Mouse (Mus musculus): ENCODE results near the gene Eml4. TPM values are rescaled to one million over a fixed set of nuclear protein-coding genes. Genes with fewer than 3 reads are reported as not detected.

The Eml4 gene
- polyA plus RNA-seq, 1 experiment = 4.2 TPM

GRCm38 (mm10) chr17:83351601-83352413 is 1.1 kb downstream of the Eml4 start:
- Histone ChIP-seq H3K79me2 (ENCODE audit: control insufficient read depth, insufficient read depth) (peaks cover 55% of the 10 kb centered on the region), H3K27me3 (ENCODE audit: control insufficient read depth, insufficient read depth, insufficient read length) (no peaks in the 10 kb centered on the region), H3K36me3 (ENCODE audit: control insufficient read depth, insufficient read depth) (no peaks in the 10 kb centered on the region), H3ac (ENCODE audit: control insufficient read depth, insufficient read length) (peak overlapping the region; percentile 67), H3K4me2 (ENCODE audit: low read depth) (peak overlapping the region; percentile 94), H3K4me3 (peak overlapping the region; percentile 36)
- no peak for TF ChIP-seq TCF12 (IDR thresholded peaks at IDR 0.05; ENCODE audit: insufficient read depth, poor library complexity, severe bottlenecking)
- no peak for TF ChIP-seq CEBPB (IDR thresholded peaks at IDR 0.05; ENCODE audit: insufficient read depth, poor library complexity, severe bottlenecking)
- no peak for TF ChIP-seq TCF3 (IDR thresholded peaks at IDR 0.05; ENCODE audit: insufficient read length, low read depth)
- TF ChIP-seq E2F4 (IDR thresholded peaks at IDR 0.05; ENCODE audit: insufficient read depth) = no peak
- TF ChIP-seq POLR2A (IDR thresholded peaks at IDR 0.05; ENCODE audit: insufficient read length, low read depth) = no peak
- TF ChIP-seq MYOG (IDR thresholded peaks at IDR 0.05; ENCODE audit: control insufficient read depth in 1 of 3, insufficient read depth in 1 of 3, insufficient read length in 2 of 3, low read depth in 2 of 3) = no peak
- TF ChIP-seq REST (IDR thresholded peaks at IDR 0.05; ENCODE audit: insufficient read depth, insufficient read length) = no peak
- TF ChIP-seq MAX (IDR thresholded peaks at IDR 0.05; ENCODE audit: low read depth) = no peak

DNA sequence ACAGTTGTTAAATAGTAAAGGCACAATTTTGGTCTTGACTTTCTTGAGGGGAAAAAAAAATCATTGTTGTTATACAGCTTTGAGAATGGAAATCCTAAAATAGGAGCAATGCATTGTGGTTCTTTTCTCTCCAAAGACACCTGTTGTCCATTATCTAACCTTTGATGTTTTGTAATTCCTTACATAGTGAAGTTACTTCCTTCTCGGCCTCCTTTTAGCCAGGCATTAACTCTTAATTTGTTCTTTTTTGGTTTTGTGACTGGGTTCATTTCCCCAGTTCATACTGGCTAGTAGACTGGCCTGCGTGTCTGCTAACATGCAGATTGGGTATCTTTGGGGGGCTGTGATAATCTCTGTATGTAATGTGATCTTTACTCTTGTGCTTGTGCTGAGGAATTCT is 1.7 kb downstream of the Eml4 start:
- Histone ChIP-seq H3ac (ENCODE audit: control insufficient read depth, insufficient read length) (no peak overlapping the region), H3K27me3 (ENCODE audit: control insufficient read depth, insufficient read depth, insufficient read length) (no peaks in the 10 kb centered on the region), H3K4me3 (peak overlapping the region; percentile 36), H3K36me3 (ENCODE audit: control insufficient read depth, insufficient read depth) (no peaks in the 10 kb centered on the region), H3K4me2 (ENCODE audit: low read depth) (peak overlapping the region; percentile 94), H3K79me2 (ENCODE audit: control insufficient read depth, insufficient read depth) (peaks cover 62% of the 10 kb centered on the region)
- TF ChIP-seq MYOG (IDR thresholded peaks at IDR 0.05; ENCODE audit: control insufficient read depth in 1 of 3, insufficient read depth in 1 of 3, insufficient read length in 2 of 3, low read depth in 2 of 3) (no peak), MAX (IDR thresholded peaks at IDR 0.05; ENCODE audit: low read depth) (no peak), TCF3 (IDR thresholded peaks at IDR 0.05; ENCODE audit: insufficient read length, low read depth) (no peak), MYOD1 (IDR thresholded peaks at IDR 0.05; ENCODE audit: control insufficient read depth in 1 of 3, insufficient read length in 2 of 3, low read depth in 2 of 3) (no peak), E2F4 (IDR thresholded peaks at IDR 0.05; ENCODE audit: insufficient read depth) (no peak), CEBPB (IDR thresholded peaks at IDR 0.05; ENCODE audit: insufficient read depth, poor library complexity, severe bottlenecking) (no peak), SRF (IDR thresholded peaks at IDR 0.05; ENCODE audit: control insufficient read depth, insufficient read length, low read depth) (no peak), REST (IDR thresholded peaks at IDR 0.05; ENCODE audit: insufficient read depth, insufficient read length) (no peak), TCF12 (IDR thresholded peaks at IDR 0.05; ENCODE audit: insufficient read depth, poor library complexity, severe bottlenecking) (no peak), POLR2A (IDR thresholded peaks at IDR 0.05; ENCODE audit: insufficient read length, low read depth) (no peak), POLR2AphosphoS2 (IDR thresholded peaks at IDR 0.05; ENCODE audit: insufficient read length, low read depth) (no peak), USF1 (IDR thresholded peaks at IDR 0.05; ENCODE audit: low read depth) (no peak)

DNA sequence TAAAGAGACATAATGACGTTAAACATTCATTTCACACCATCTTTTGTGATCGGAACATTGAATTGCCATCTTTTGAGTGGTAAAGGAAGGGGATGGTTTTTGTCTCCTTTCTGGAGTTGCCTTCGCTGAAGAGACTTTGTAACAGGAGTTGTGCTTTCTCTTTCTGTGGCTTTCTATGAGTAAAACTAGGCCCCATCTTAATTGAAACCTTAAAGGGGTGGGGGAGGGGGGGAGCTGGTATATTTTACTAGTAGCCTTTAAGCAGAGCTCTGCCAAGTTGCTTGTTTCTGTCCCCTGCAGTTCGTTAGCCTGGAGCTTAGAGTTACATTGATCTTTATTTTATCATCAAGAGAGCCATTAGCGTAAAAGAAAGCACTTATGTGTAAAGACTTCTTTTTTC is 2.3 kb downstream of the Eml4 start:
- TF ChIP-seq SRF (IDR thresholded peaks at IDR 0.05; ENCODE audit: control insufficient read depth, insufficient read length, low read depth) = no peak
- TF ChIP-seq MYOG (IDR thresholded peaks at IDR 0.05; ENCODE audit: control insufficient read depth in 1 of 3, insufficient read depth in 1 of 3, insufficient read length in 2 of 3, low read depth in 2 of 3) = no peak
- TF ChIP-seq REST (IDR thresholded peaks at IDR 0.05; ENCODE audit: insufficient read depth, insufficient read length) = no peak
- TF ChIP-seq TCF3 (IDR thresholded peaks at IDR 0.05; ENCODE audit: insufficient read length, low read depth) = no peak
- no peak for TF ChIP-seq MYOD1 (IDR thresholded peaks at IDR 0.05; ENCODE audit: control insufficient read depth in 1 of 3, insufficient read length in 2 of 3, low read depth in 2 of 3)
- TF ChIP-seq E2F4 (IDR thresholded peaks at IDR 0.05; ENCODE audit: insufficient read depth) = no peak
- TF ChIP-seq MAX (IDR thresholded peaks at IDR 0.05; ENCODE audit: low read depth) = no peak
- no peak for TF ChIP-seq USF1 (IDR thresholded peaks at IDR 0.05; ENCODE audit: low read depth)
- H3ac ChIP-seq (ENCODE audit: control insufficient read depth, insufficient read length) = no peak overlapping the region
- peaks cover 67% of the 10 kb centered on the region for H3K79me2 ChIP-seq (ENCODE audit: control insufficient read depth, insufficient read depth)
- H3K36me3 ChIP-seq (ENCODE audit: control insufficient read depth, insufficient read depth) = no peaks in the 10 kb centered on the region
- H3K4me3 ChIP-seq = peak overlapping the region; percentile 36
- H3K27me3 ChIP-seq (ENCODE audit: control insufficient read depth, insufficient read depth, insufficient read length) = no peaks in the 10 kb centered on the region
- peak overlapping the region; percentile 94 for H3K4me2 ChIP-seq (ENCODE audit: low read depth)

DNA sequence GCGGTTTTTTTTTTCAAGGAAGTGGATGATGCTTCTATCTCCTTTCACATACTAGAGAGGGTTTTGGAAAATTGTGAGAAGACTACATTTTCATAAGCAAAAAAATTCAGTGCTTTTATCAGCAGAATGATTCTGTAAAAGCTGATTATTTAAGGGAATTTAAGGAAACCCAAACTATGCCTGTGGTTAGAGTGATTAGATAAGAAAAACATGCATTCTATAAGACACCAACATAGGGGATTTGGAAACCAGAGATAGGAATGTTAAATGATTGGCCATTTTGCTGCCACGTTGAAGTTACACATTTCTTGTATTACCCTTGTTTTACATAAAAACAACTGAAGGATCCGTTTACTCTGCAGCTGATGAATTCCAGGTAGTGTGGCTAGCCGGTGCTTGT is 2.7 kb downstream of the Eml4 start:
- H3K79me2 ChIP-seq (ENCODE audit: control insufficient read depth, insufficient read depth) = peaks cover 72% of the 10 kb centered on the region
- peak overlapping the region; percentile 36 for H3K4me3 ChIP-seq
- no peaks in the 10 kb centered on the region for H3K36me3 ChIP-seq (ENCODE audit: control insufficient read depth, insufficient read depth)
- no peak overlapping the region for H3ac ChIP-seq (ENCODE audit: control insufficient read depth, insufficient read length)
- TF ChIP-seq POLR2AphosphoS2 (IDR thresholded peaks at IDR 0.05; ENCODE audit: insufficient read length, low read depth) = no peak
- no peak for TF ChIP-seq TCF12 (IDR thresholded peaks at IDR 0.05; ENCODE audit: insufficient read depth, poor library complexity, severe bottlenecking)
- no peak for TF ChIP-seq TCF3 (IDR thresholded peaks at IDR 0.05; ENCODE audit: insufficient read length, low read depth)
- TF ChIP-seq POLR2A (IDR thresholded peaks at IDR 0.05; ENCODE audit: insufficient read length, low read depth) = no peak
- TF ChIP-seq USF1 (IDR thresholded peaks at IDR 0.05; ENCODE audit: low read depth) = no peak
- no peak for TF ChIP-seq MAX (IDR thresholded peaks at IDR 0.05; ENCODE audit: low read depth)
- no peak for TF ChIP-seq SRF (IDR thresholded peaks at IDR 0.05; ENCODE audit: control insufficient read depth, insufficient read length, low read depth)
- no peak for TF ChIP-seq CEBPB (IDR thresholded peaks at IDR 0.05; ENCODE audit: insufficient read depth, poor library complexity, severe bottlenecking)
- no peak for TF ChIP-seq REST (IDR thresholded peaks at IDR 0.05; ENCODE audit: insufficient read depth, insufficient read length)
- TF ChIP-seq MYOD1 (IDR thresholded peaks at IDR 0.05; ENCODE audit: control insufficient read depth in 1 of 3, insufficient read length in 2 of 3, low read depth in 2 of 3) = no peak
- TF ChIP-seq E2F4 (IDR thresholded peaks at IDR 0.05; ENCODE audit: insufficient read depth) = no peak
- TF ChIP-seq MYOG (IDR thresholded peaks at IDR 0.05; ENCODE audit: control insufficient read depth in 1 of 3, insufficient read depth in 1 of 3, insufficient read length in 2 of 3, low read depth in 2 of 3) = no peak
- no peaks in the 10 kb centered on the region for H3K27me3 ChIP-seq (ENCODE audit: control insufficient read depth, insufficient read depth, insufficient read length)
- peak overlapping the region; percentile 94 for H3K4me2 ChIP-seq (ENCODE audit: low read depth)
